Mouse (Mus musculus): ENCODE data around the gene Stag1. TPM values are rescaled to one million over a fixed set of nuclear protein-coding genes. Genes with fewer than 3 reads are reported as not detected.
"Not testable (repeated sequence)": the region's sequence is repeated elsewhere in the genome, so short reads cannot be mapped to it uniquely, and the experiment has no call there.

Gene Stag1
- total RNA-seq, 2 experiments from 2014 or later, result 52.2 to 99.3 TPM

DNA sequence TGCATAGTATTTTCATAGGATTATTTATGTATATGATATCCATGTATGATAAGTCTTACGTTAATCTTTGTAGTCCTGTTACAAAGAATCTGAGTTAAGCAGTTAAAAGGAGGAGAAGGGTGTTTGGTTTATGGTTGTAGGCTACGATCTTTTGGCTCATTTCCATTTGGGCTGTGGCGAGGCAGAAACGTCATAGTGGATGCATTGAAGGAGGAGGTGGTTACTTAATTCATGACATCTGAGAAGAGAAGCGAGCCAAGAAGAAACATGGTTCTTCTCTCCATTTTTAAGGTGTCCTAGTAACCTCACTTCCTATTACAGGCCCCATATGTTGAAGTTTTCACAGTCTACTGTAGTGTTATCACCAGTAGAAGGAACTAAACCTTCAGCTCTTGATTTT is 72.6 kb downstream of the Stag1 start:
- no peak for ATAC-seq (replicated peaks; ENCODE audit: poor library complexity, severe bottlenecking)

- ATAC-seq (replicated peaks; ENCODE audit: poor library complexity, severe bottlenecking), result no peak
Measured at GRCm38 (mm10) chr9:100679036-100679435, 81.4 kb downstream of the Stag1 start.

DNA sequence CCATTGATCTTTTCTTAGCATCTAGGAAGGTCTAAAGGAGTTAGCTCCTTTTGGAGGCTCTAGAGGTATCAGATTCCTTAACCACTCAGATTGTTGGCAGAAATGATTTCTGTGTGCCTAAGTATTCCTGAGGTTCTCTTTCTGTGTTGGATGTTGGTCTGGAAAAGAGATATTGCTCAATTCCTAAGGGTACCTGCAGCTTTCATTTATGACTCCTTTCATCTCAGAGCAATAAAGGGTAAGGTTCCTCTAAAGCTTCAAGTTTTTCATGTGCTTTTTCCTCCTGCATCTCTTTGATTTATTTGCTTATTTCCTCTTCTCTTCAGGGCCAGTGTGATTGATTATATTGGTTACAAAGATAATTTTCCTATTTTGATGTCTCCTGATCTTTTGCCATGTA is 84.7 kb downstream of the Stag1 start:
- no peak for ATAC-seq (replicated peaks; ENCODE audit: poor library complexity, severe bottlenecking)

- ATAC-seq (replicated peaks; ENCODE audit: poor library complexity, severe bottlenecking), result no peak
Measured at GRCm38 (mm10) chr9:100685769-100686487, 88.3 kb downstream of the Stag1 start.

DNA sequence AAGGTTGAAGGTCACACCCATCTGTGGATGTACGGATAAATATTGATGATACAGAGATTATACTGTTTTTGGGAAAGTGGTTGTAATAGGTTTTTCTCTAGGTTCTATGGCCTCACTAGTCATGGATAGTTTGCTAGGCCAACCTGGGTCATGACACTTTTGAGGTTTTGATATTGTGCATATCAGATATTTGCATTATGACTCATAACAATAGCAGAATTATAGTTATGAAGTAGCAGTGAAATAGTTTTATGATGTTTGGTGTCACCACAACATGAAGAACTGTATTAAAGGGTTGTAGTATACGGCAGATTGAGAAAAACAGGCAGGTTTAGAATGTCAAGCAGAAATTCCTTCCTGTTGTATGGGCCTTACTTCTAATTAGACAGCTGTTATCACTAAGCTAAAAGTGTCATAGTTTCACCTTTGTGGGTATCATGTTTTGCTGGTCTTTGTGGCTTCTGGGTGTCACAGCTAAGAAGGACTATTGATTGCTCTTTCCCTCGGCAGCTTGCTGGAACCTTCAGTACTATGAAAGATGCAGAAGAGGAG is 92.2 kb downstream of the Stag1 start:
- ATAC-seq (replicated peaks; ENCODE audit: poor library complexity, severe bottlenecking), result no peak

DNA sequence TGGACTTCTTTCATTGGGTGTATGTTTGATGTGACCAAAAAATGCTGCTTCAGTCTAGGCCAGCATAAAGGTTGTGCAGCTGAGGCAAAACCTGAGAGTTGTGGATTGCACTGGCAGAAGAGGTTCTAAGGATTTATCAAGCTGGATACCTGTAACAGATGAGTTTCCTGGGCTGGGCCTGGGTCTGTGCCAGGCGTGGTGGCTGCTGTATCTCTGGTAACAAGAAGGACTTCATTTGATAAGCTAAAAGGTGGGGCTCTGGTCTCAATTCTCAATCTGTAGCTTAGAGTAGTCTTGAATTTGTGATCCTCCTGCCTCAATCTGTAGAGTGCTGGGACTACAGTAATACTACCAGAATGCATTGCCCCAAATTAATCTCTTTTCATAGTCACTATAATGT is 94.6 kb downstream of the Stag1 start:
- ATAC-seq (replicated peaks; ENCODE audit: poor library complexity, severe bottlenecking), result no peak

GRCm38 (mm10) chr9:100696537-100696936 is 98.9 kb downstream of the Stag1 start:
- ATAC-seq (replicated peaks; ENCODE audit: poor library complexity, severe bottlenecking), result no peak

- no peak for ATAC-seq (replicated peaks; ENCODE audit: poor library complexity, severe bottlenecking)
Measured at GRCm38 (mm10) chr9:100707644-100708043, 110.0 kb downstream of the Stag1 start.

DNA sequence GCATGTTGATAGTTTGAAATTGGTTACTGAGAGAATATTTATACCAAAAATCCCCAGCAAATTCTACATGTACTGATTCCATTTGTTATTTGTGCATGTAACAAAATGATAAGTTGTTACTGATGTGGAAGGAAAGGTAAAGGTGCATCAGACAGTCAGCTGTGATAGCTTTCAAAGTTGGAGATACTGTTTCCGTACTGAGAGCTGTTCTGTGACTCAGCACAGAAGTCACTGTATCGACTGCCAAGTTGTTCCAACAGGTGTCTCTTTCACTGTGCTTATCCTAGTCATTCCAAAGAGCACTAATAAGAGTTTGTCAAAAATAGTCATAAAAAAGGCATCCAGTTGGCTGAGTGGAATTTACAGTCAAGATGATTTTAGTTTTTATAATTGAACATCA is 114.1 kb downstream of the Stag1 start:
- no peak for ATAC-seq (replicated peaks; ENCODE audit: poor library complexity, severe bottlenecking)

- not testable (repeated sequence) for ATAC-seq (replicated peaks; ENCODE audit: poor library complexity, severe bottlenecking)
Measured at GRCm38 (mm10) chr9:100724832-100725231, 127.2 kb downstream of the Stag1 start.

GRCm38 (mm10) chr9:100731839-100732238 is 134.2 kb downstream of the Stag1 start:
- ATAC-seq (replicated peaks; ENCODE audit: poor library complexity, severe bottlenecking), result peak; percentile 34; the same call in 1 of the 2 replicates

DNA sequence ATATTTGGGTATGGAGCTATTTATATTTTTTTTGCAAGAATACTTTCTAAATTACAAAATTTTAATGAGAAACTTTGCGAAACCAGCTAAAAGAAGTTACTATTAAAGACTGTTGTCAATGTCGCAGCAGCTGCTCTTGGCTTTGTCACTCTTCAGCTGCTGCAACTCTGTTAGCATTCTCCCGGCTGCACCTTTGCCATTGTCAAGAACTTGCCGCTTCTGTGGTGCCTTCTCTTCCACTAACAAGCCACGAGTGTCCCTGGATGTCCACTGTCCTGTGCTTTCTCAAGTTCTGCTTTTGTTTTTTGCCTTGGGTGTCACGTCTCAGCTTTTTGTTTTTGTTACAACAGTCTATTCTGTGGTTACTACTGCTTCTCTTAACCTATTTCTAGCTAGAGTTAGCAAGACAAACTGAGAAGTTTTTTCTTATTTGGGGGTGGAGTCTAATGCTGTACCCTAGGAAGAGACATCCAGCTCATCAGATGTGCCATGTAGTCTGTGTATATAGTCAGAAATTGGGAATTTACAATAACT is 136.4 kb downstream of the Stag1 start:
- ATAC-seq (replicated peaks; ENCODE audit: poor library complexity, severe bottlenecking), result peak; percentile 88

DNA sequence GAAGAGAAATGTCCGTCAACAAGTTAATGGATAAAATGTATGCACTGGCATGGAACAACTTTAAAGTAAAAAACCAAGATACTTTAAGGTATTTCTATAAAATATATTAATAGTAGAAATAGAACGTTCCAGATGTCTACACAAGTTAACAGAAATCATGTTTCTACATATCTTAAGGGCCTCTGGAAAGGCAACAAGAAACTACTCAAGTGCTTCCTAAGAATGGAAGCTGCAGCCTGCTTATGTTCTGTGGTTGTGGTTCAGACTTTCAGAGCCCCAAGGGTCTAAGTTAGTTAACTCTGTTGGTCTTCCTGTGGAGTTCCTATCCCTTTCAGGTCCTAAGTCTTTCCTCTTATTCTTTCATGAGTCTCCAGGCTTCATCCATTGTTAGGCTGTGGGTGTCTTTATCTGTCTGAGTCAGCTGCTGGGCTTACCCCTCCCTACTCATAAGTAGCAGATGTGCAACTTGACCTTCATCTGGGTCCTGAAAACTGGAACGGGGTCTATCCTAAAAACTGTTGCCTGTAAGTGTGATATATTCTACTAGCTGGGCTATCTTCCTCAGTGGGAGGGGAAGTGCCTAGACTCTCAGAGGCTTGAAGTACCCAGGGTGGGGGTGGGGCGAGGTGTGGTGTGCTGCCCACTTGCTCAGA is 138.5 kb downstream of the Stag1 start:
- ATAC-seq (replicated peaks; ENCODE audit: poor library complexity, severe bottlenecking), result no peak

GRCm38 (mm10) chr9:100736646-100737031 is 139.0 kb downstream of the Stag1 start:
- ATAC-seq (replicated peaks; ENCODE audit: poor library complexity, severe bottlenecking), result no peak

DNA sequence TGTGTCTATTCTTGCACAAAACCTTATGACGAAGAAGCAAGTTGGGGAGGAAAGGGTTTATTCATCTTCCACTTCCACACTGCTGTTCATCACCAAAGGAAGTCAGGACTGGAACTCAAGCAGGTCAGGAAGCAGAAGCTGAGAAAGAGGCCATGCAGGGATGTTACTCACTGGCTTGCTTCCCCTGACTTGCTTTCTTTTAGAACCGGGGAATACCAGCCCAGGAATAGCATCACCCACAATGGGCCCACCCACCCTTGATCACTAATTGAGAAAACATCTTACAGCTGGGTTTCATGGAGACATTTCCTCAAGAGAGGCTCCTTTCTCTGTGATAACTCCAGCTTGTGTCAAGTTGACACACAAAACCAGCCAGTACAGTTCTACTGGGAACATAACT is 179.6 kb downstream of the Stag1 start:
- ATAC-seq (replicated peaks; ENCODE audit: poor library complexity, severe bottlenecking), result not testable (repeated sequence)

- ATAC-seq (replicated peaks; ENCODE audit: poor library complexity, severe bottlenecking), result peak; percentile 99
Measured at GRCm38 (mm10) chr9:100865984-100866383, 268.4 kb downstream of the Stag1 start.

GRCm38 (mm10) chr9:100869635-100870034 is 272.0 kb downstream of the Stag1 start:
- no peak for ATAC-seq (replicated peaks; ENCODE audit: poor library complexity, severe bottlenecking)

DNA sequence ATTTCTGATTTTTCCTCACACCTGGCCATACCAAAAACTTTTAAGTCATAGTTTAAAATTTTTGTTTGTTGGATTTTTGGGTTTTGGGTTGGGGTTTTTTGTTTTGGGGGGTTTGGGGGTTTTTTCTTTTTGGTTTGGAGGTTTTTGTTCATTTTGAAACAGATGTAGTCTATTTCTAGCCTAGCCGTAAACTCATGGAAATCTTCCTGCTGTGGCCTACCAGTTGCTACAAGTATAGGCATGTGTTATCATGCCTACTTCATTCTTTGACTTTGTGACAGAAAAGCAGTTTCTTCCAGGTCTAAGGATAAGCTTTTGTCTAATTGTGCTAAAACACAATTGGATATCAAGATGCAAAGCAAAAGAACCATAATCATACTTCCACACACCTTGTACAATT is 298.5 kb downstream of the Stag1 start:
- ATAC-seq (replicated peaks; ENCODE audit: poor library complexity, severe bottlenecking), result no peak

DNA sequence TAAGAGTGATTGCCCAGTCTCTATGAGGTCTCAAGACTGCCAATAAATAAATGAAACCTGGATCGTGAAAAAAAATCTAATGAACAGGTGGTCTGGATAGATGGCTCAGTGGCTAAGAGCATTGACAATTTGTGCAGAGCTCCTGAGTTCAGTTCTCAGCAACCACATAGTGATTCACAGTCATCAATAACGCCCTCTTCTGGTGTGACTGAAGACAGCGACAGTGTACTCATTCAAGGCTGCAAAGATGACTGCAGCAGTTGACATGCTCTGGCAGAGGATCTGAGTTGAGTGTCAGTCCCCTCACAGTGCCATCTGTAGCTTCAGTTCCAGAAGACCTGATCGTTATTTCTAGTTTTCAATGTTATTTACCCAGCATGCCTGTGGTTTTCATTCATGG is 300.4 kb downstream of the Stag1 start:
- ATAC-seq (replicated peaks; ENCODE audit: poor library complexity, severe bottlenecking), result no peak

GRCm38 (mm10) chr9:100910352-100910751 is 312.8 kb downstream of the Stag1 start:
- peak; percentile 59; the same call in 1 of the 2 replicates for ATAC-seq (replicated peaks; ENCODE audit: poor library complexity, severe bottlenecking)

GRCm38 (mm10) chr9:100917111-100917510 is 319.5 kb downstream of the Stag1 start:
- ATAC-seq (replicated peaks; ENCODE audit: poor library complexity, severe bottlenecking), result peak; percentile 53; the same call in 1 of the 2 replicates
